Mouse (Mus musculus): ENCODE data around the gene Klhl8.

The Klhl8 gene

GRCm38 (mm10) chr5:103821500-103822298, 89.4 kb downstream of the Klhl8 start:
- in situ Hi-C loops (cut with MboI; ENCODE audit: low pct_unique_long_range_greater_than_20kb in 1 of 2, low sequenced_read_pairs in 2 of 2, unreplicated experiment in 1 of 2): loop anchor here in 1 of 2 experiments (25.0 kb wide), 1 partner anchor 134 kb away; the partner anchor contains the start of gene Aff1

- in situ Hi-C loops (cut with MboI; ENCODE audit: low pct_unique_long_range_greater_than_20kb in 1 of 2, low sequenced_read_pairs in 2 of 2, unreplicated experiment in 1 of 2): loop anchor here in 1 of 2 experiments (25.0 kb wide), 1 partner anchor 134 kb away; the partner anchor contains the start of gene Aff1
Measured at GRCm38 (mm10) chr5:103821062-103821461, 90.0 kb downstream of the Klhl8 start.

GRCm38 (mm10) chr5:103819674-103820073, 91.4 kb downstream of the Klhl8 start:
- in situ Hi-C loops (cut with MboI; ENCODE audit: low pct_unique_long_range_greater_than_20kb in 1 of 2, low sequenced_read_pairs in 2 of 2, unreplicated experiment in 1 of 2): loop anchor here in 1 of 2 experiments (25.0 kb wide), 1 partner anchor 132 kb away; the partner anchor contains the start of gene Aff1

GRCm38 (mm10) chr5:103818602-103819001, 92.5 kb downstream of the Klhl8 start:
- in situ Hi-C loops (cut with MboI; ENCODE audit: low pct_unique_long_range_greater_than_20kb in 1 of 2, low sequenced_read_pairs in 2 of 2, unreplicated experiment in 1 of 2): loop anchor here in 1 of 2 experiments (25.0 kb wide), 1 partner anchor 131 kb away; the partner anchor contains the start of gene Aff1

- in situ Hi-C loops (cut with MboI; ENCODE audit: low pct_unique_long_range_greater_than_20kb in 1 of 2, low sequenced_read_pairs in 2 of 2, unreplicated experiment in 1 of 2): loop anchor here in 1 of 2 experiments (25.0 kb wide), 1 partner anchor 130 kb away; the partner anchor contains the start of gene Aff1
Measured at GRCm38 (mm10) chr5:103817754-103818153, 93.3 kb downstream of the Klhl8 start.

- in situ Hi-C loops (cut with MboI; ENCODE audit: low pct_unique_long_range_greater_than_20kb in 1 of 2, low sequenced_read_pairs in 2 of 2, unreplicated experiment in 1 of 2): loop anchor here in 1 of 2 experiments (25.0 kb wide), 1 partner anchor 129 kb away; the partner anchor contains the start of gene Aff1
Measured at GRCm38 (mm10) chr5:103816718-103817117, 94.3 kb downstream of the Klhl8 start.

- in situ Hi-C loops (cut with MboI; ENCODE audit: low pct_unique_long_range_greater_than_20kb in 1 of 2, low sequenced_read_pairs in 2 of 2, unreplicated experiment in 1 of 2): loop anchor here in 1 of 2 experiments (25.0 kb wide), 1 partner anchor 128 kb away; the partner anchor contains the start of gene Aff1
Measured at GRCm38 (mm10) chr5:103815249-103815617, 95.8 kb downstream of the Klhl8 start.

GRCm38 (mm10) chr5:103814551-103815248, 96.4 kb downstream of the Klhl8 start:
- in situ Hi-C loops (cut with MboI; ENCODE audit: low pct_unique_long_range_greater_than_20kb in 1 of 2, low sequenced_read_pairs in 2 of 2, unreplicated experiment in 1 of 2): loop anchor here in 1 of 2 experiments (25.0 kb wide), 1 partner anchor 127 kb away; the partner anchor contains the start of gene Aff1

- in situ Hi-C loops (cut with MboI; ENCODE audit: low pct_unique_long_range_greater_than_20kb in 1 of 2, low sequenced_read_pairs in 2 of 2, unreplicated experiment in 1 of 2): loop anchor here in 1 of 2 experiments (25.0 kb wide), 1 partner anchor 127 kb away; the partner anchor contains the start of gene Aff1
Measured at GRCm38 (mm10) chr5:103813997-103814542, 97.0 kb downstream of the Klhl8 start.

GRCm38 (mm10) chr5:103813291-103813690, 97.8 kb downstream of the Klhl8 start:
- in situ Hi-C loops (cut with MboI; ENCODE audit: low pct_unique_long_range_greater_than_20kb in 1 of 2, low sequenced_read_pairs in 2 of 2, unreplicated experiment in 1 of 2): loop anchor here in 1 of 2 experiments (25.0 kb wide), 1 partner anchor 126 kb away; the partner anchor contains the start of gene Aff1
